Mouse (Mus musculus): ENCODE data around the gene Nefh.

Nefh gene

GRCm38 (mm10) chr11:4953401-4953800 is 5.5 kb upstream of the Nefh start:
- DNase-seq (ENCODE audit: low read depth, low spot score), result no peak

- DNase-seq (ENCODE audit: low read depth, low spot score), result peak; percentile 82
These were observed 1.6 kb upstream of the Nefh start for GRCm38 (mm10) chr11:4949256-4950044.

- no peak for DNase-seq (ENCODE audit: low read depth, low spot score)
These were observed 928 bp upstream of the Nefh start for GRCm38 (mm10) chr11:4948792-4949191.

GRCm38 (mm10) chr11:4946947-4947812 is 684 bp downstream of the Nefh start:
- peak; percentile 93 for DNase-seq (ENCODE audit: low read depth, low spot score)

GRCm38 (mm10) chr11:4946530-4946929 is 1.3 kb downstream of the Nefh start:
- DNase-seq (ENCODE audit: low read depth, low spot score), result no peak

- no peak for DNase-seq (ENCODE audit: low read depth, low spot score)
These were observed 11.6 kb downstream of the Nefh start for GRCm38 (mm10) chr11:4936243-4936642.

GRCm38 (mm10) chr11:4931009-4931601 is 16.8 kb downstream of the Nefh start:
- peak; percentile 61 for DNase-seq (ENCODE audit: low read depth, low spot score)

- DNase-seq (ENCODE audit: low read depth, low spot score), result no peak
These were observed 20.6 kb downstream of the Nefh start for GRCm38 (mm10) chr11:4927224-4927623.

- no peak for DNase-seq (ENCODE audit: low read depth, low spot score)
These were observed 26.1 kb downstream of the Nefh start for GRCm38 (mm10) chr11:4921751-4922150.

GRCm38 (mm10) chr11:4921281-4921680 is 26.6 kb downstream of the Nefh start:
- DNase-seq (ENCODE audit: low read depth, low spot score), result no peak

GRCm38 (mm10) chr11:4916068-4916467 is 31.8 kb downstream of the Nefh start:
- DNase-seq (ENCODE audit: low read depth, low spot score), result peak; percentile 85

- no peak for DNase-seq (ENCODE audit: low read depth, low spot score)
These were observed 41.6 kb downstream of the Nefh start for GRCm38 (mm10) chr11:4906231-4906630.

- no peak for DNase-seq (ENCODE audit: low read depth, low spot score)
These were observed 45.9 kb downstream of the Nefh start for GRCm38 (mm10) chr11:4901956-4902355.

GRCm38 (mm10) chr11:4900437-4900836 is 47.4 kb downstream of the Nefh start:
- peak; percentile 86 for DNase-seq (ENCODE audit: low read depth, low spot score)

GRCm38 (mm10) chr11:4894848-4895816 is 52.7 kb downstream of the Nefh start, which contains the start of gene Thoc5:
TSS of gene Thoc5 (plus strand) at chr11:4895320.
- DNase-seq (ENCODE audit: low read depth, low spot score), result peak; percentile 84

Data from ZHBTc4 (cell line).